Mouse (Mus musculus): ENCODE data around the gene Rad51. TPM values are rescaled to one million over a fixed set of nuclear protein-coding genes. Genes with fewer than 3 reads are reported as not detected.

Rad51 gene
- polyA plus RNA-seq, 1 experiment: 8.7 TPM

- TF ChIP-seq MAX (IDR thresholded peaks at IDR 0.05; ENCODE audit: low read depth) (no peak), E2F4 (IDR thresholded peaks at IDR 0.05; ENCODE audit: insufficient read depth) (no peak), REST (IDR thresholded peaks at IDR 0.05; ENCODE audit: insufficient read depth, insufficient read length) (no peak), POLR2A (IDR thresholded peaks at IDR 0.05; ENCODE audit: insufficient read length, low read depth) (no peak), TCF3 (IDR thresholded peaks at IDR 0.05; ENCODE audit: insufficient read length, low read depth) (no peak), POLR2AphosphoS2 (IDR thresholded peaks at IDR 0.05; ENCODE audit: insufficient read length, low read depth) (no peak), SRF (IDR thresholded peaks at IDR 0.05; ENCODE audit: control insufficient read depth, insufficient read length, low read depth) (no peak), MYOG (IDR thresholded peaks at IDR 0.05; ENCODE audit: control insufficient read depth in 1 of 3, insufficient read depth in 1 of 3, insufficient read length in 2 of 3, low read depth in 2 of 3) (no peak)
- Histone ChIP-seq H3K27me3 (ENCODE audit: control insufficient read depth, insufficient read depth, insufficient read length) (no peaks in the 10 kb centered on the region), H3K79me2 (ENCODE audit: control insufficient read depth, insufficient read depth) (no peaks in the 10 kb centered on the region), H3ac (ENCODE audit: control insufficient read depth, insufficient read length) (no peak overlapping the region), H3K4me3 (no peak overlapping the region), H3K36me3 (ENCODE audit: control insufficient read depth, insufficient read depth) (peaks cover 21% of the 10 kb centered on the region), H3K4me2 (ENCODE audit: low read depth) (no peak overlapping the region)
These were observed 6.0 kb upstream of the Rad51 start for GRCm38 (mm10) chr2:119106583-119106982.

- H3K79me2 ChIP-seq (ENCODE audit: control insufficient read depth, insufficient read depth): peaks cover 7% of the 10 kb centered on the region
- no peaks in the 10 kb centered on the region for H3K27me3 ChIP-seq (ENCODE audit: control insufficient read depth, insufficient read depth, insufficient read length)
- H3ac ChIP-seq (ENCODE audit: control insufficient read depth, insufficient read length): no peak overlapping the region
- no peak overlapping the region for H3K4me2 ChIP-seq (ENCODE audit: low read depth)
- TF ChIP-seq SRF (IDR thresholded peaks at IDR 0.05; ENCODE audit: control insufficient read depth, insufficient read length, low read depth) (no peak), REST (IDR thresholded peaks at IDR 0.05; ENCODE audit: insufficient read depth, insufficient read length) (peak; percentile 98)
- H3K36me3 ChIP-seq (ENCODE audit: control insufficient read depth, insufficient read depth): peaks cover 14% of the 10 kb centered on the region
- H3K4me3 ChIP-seq: no peak overlapping the region
These were observed 4.0 kb upstream of the Rad51 start for GRCm38 (mm10) chr2:119108554-119108953.

GRCm38 (mm10) chr2:119111060-119111459 lies 1.5 kb upstream of the Rad51 start:
- H3K4me2 ChIP-seq (ENCODE audit: low read depth): no peak overlapping the region
- peaks cover 18% of the 10 kb centered on the region for H3K79me2 ChIP-seq (ENCODE audit: control insufficient read depth, insufficient read depth)
- TF ChIP-seq USF1 (IDR thresholded peaks at IDR 0.05; ENCODE audit: low read depth) (no peak), E2F4 (IDR thresholded peaks at IDR 0.05; ENCODE audit: insufficient read depth) (no peak), CEBPB (IDR thresholded peaks at IDR 0.05; ENCODE audit: insufficient read depth, poor library complexity, severe bottlenecking) (no peak), TCF12 (IDR thresholded peaks at IDR 0.05; ENCODE audit: insufficient read depth, poor library complexity, severe bottlenecking) (no peak), MYOD1 (IDR thresholded peaks at IDR 0.05; ENCODE audit: control insufficient read depth in 1 of 3, insufficient read length in 2 of 3, low read depth in 2 of 3) (no peak), POLR2AphosphoS2 (IDR thresholded peaks at IDR 0.05; ENCODE audit: insufficient read length, low read depth) (no peak), REST (IDR thresholded peaks at IDR 0.05; ENCODE audit: insufficient read depth, insufficient read length) (no peak), TCF3 (IDR thresholded peaks at IDR 0.05; ENCODE audit: insufficient read length, low read depth) (no peak), POLR2A (IDR thresholded peaks at IDR 0.05; ENCODE audit: insufficient read length, low read depth) (no peak), MAX (IDR thresholded peaks at IDR 0.05; ENCODE audit: low read depth) (no peak), MYOG (IDR thresholded peaks at IDR 0.05; ENCODE audit: control insufficient read depth in 1 of 3, insufficient read depth in 1 of 3, insufficient read length in 2 of 3, low read depth in 2 of 3) (no peak), SRF (IDR thresholded peaks at IDR 0.05; ENCODE audit: control insufficient read depth, insufficient read length, low read depth) (no peak)
- H3K27me3 ChIP-seq (ENCODE audit: control insufficient read depth, insufficient read depth, insufficient read length): no peaks in the 10 kb centered on the region
- H3K4me3 ChIP-seq: peak overlapping the region; percentile 70
- no peak overlapping the region for H3ac ChIP-seq (ENCODE audit: control insufficient read depth, insufficient read length)
- H3K36me3 ChIP-seq (ENCODE audit: control insufficient read depth, insufficient read depth): peaks cover 8% of the 10 kb centered on the region

GRCm38 (mm10) chr2:119113121-119113925 lies 730 bp downstream of the Rad51 start:
- peak overlapping the region; percentile 79 for H3K4me2 ChIP-seq (ENCODE audit: low read depth)
- H3K27me3 ChIP-seq (ENCODE audit: control insufficient read depth, insufficient read depth, insufficient read length): no peaks in the 10 kb centered on the region
- H3ac ChIP-seq (ENCODE audit: control insufficient read depth, insufficient read length): no peak overlapping the region
- peak overlapping the region; percentile 70 for H3K4me3 ChIP-seq
- TF ChIP-seq POLR2AphosphoS2 (IDR thresholded peaks at IDR 0.05; ENCODE audit: insufficient read length, low read depth) (no peak), CEBPB (IDR thresholded peaks at IDR 0.05; ENCODE audit: insufficient read depth, poor library complexity, severe bottlenecking) (no peak), MYOD1 (IDR thresholded peaks at IDR 0.05; ENCODE audit: control insufficient read depth in 1 of 3, insufficient read length in 2 of 3, low read depth in 2 of 3) (no peak), MYOG (IDR thresholded peaks at IDR 0.05; ENCODE audit: control insufficient read depth in 1 of 3, insufficient read depth in 1 of 3, insufficient read length in 2 of 3, low read depth in 2 of 3) (no peak), TCF12 (IDR thresholded peaks at IDR 0.05; ENCODE audit: insufficient read depth, poor library complexity, severe bottlenecking) (no peak), E2F4 (IDR thresholded peaks at IDR 0.05; ENCODE audit: insufficient read depth) (no peak), USF1 (IDR thresholded peaks at IDR 0.05; ENCODE audit: low read depth) (no peak)
- no peaks in the 10 kb centered on the region for H3K36me3 ChIP-seq (ENCODE audit: control insufficient read depth, insufficient read depth)
- H3K79me2 ChIP-seq (ENCODE audit: control insufficient read depth, insufficient read depth): peaks cover 18% of the 10 kb centered on the region

DNA sequence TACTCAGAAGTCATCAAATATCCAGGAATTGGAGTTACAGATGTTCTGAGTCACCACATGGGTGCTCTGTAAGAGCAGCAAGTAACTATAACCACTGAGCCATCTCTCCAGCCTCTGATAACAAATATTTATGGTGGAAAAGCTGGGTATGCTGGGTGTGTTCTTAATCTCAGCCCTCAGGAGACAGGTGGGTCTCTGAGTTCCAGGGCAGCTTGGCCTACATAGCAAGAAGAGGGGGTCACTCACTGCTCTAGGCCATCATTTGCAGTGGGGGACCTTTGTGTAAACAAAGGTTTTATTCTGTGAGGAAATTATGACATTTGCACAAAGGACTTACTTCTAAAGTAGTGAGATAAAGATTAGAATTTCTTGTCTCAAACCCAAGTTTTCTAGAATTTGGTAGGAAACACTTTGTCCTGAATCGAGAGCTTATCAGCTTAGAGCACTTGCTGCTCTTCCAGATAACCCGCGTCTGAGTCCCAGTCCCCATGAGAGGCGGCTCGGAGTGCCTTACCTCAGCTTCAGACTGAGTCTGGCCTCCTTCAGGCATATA lies 23.8 kb downstream of the Rad51 start:
- Histone ChIP-seq H3K79me2 (ENCODE audit: control insufficient read depth, insufficient read depth) (no peaks in the 10 kb centered on the region), H3K4me3 (no peak overlapping the region), H3ac (ENCODE audit: control insufficient read depth, insufficient read length) (no peak overlapping the region), H3K27me3 (ENCODE audit: control insufficient read depth, insufficient read depth, insufficient read length) (no peaks in the 10 kb centered on the region), H3K36me3 (ENCODE audit: control insufficient read depth, insufficient read depth) (peaks cover 56% of the 10 kb centered on the region), H3K4me2 (ENCODE audit: low read depth) (no peak overlapping the region)
- TF ChIP-seq POLR2A (IDR thresholded peaks at IDR 0.05; ENCODE audit: insufficient read length, low read depth) (no peak), MYOG (IDR thresholded peaks at IDR 0.05; ENCODE audit: control insufficient read depth in 1 of 3, insufficient read depth in 1 of 3, insufficient read length in 2 of 3, low read depth in 2 of 3) (no peak), POLR2AphosphoS2 (IDR thresholded peaks at IDR 0.05; ENCODE audit: insufficient read length, low read depth) (no peak), E2F4 (IDR thresholded peaks at IDR 0.05; ENCODE audit: insufficient read depth) (no peak), CEBPB (IDR thresholded peaks at IDR 0.05; ENCODE audit: insufficient read depth, poor library complexity, severe bottlenecking) (no peak), TCF3 (IDR thresholded peaks at IDR 0.05; ENCODE audit: insufficient read length, low read depth) (no peak), MYOD1 (IDR thresholded peaks at IDR 0.05; ENCODE audit: control insufficient read depth in 1 of 3, insufficient read length in 2 of 3, low read depth in 2 of 3) (no peak), USF1 (IDR thresholded peaks at IDR 0.05; ENCODE audit: low read depth) (no peak), MAX (IDR thresholded peaks at IDR 0.05; ENCODE audit: low read depth) (no peak), REST (IDR thresholded peaks at IDR 0.05; ENCODE audit: insufficient read depth, insufficient read length) (no peak), TCF12 (IDR thresholded peaks at IDR 0.05; ENCODE audit: insufficient read depth, poor library complexity, severe bottlenecking) (no peak), SRF (IDR thresholded peaks at IDR 0.05; ENCODE audit: control insufficient read depth, insufficient read length, low read depth) (no peak)
